Mouse (Mus musculus) stomach, postnatal 0 days (tissue): ENCODE data around the gene Mmp17. TPM values are rescaled to one million over a fixed set of nuclear protein-coding genes. Genes with fewer than 3 reads are reported as not detected.
"Not testable (repeated sequence)": the region's sequence is repeated elsewhere in the genome, so short reads cannot be mapped to it uniquely, and the experiment has no call there.

ENCODE experiments used
- ATAC-seq: fragments of 200-750 bp; cut with Nextera tagmentation; 2 replicates; pipeline ENCODE4 v1.8.0; 2017; ENCODE audit not compliant: low FRiP score, low TSS enrichment
- DNase-seq: peaks from one replicate; pipeline ENCODE4 v3.0.0-alpha.2; 2016; ENCODE audit warnings: low spot score
- H3K27ac ChIP-seq: fragments of 300-500 bp; sonication (generic); replicated peaks from 2 replicates; pipeline ENCODE4 v1.5.1; 2014; ENCODE audit warnings: mild to moderate bottlenecking, control low read depth
- H3K27me3 ChIP-seq: fragments of 300-500 bp; sonication (generic); 2 replicates; pipeline ENCODE4 v1.6.1; 2014; ENCODE audit warnings: low read length; ENCODE audit not compliant: control insufficient read depth, insufficient read depth
- H3K36me3 ChIP-seq: fragments of 300-500 bp; sonication (generic); 2 replicates; pipeline ENCODE4 v1.6.1; 2014; ENCODE audit warnings: low read length, mixed read lengths; ENCODE audit not compliant: control insufficient read depth, insufficient read depth
- H3K4me1 ChIP-seq: fragments of 300-500 bp; sonication (generic); replicated peaks from 2 replicates; pipeline ENCODE4 v1.6.1; 2014; ENCODE audit warnings: antibody characterized with exemption; ENCODE audit not compliant: control insufficient read depth, insufficient read depth
- H3K4me2 ChIP-seq: fragments of 300-500 bp; sonication (generic); replicated peaks from 2 replicates; pipeline ENCODE4 v1.6.1; 2014; ENCODE audit warnings: low read depth, mild to moderate bottlenecking, control low read depth, moderate library complexity
- H3K4me3 ChIP-seq: fragments of 300-500 bp; sonication (generic); 2 replicates; pipeline ENCODE4 v1.5.1; 2014; ENCODE audit warnings: low read depth, low read length, control low read depth
- H3K9ac ChIP-seq: fragments of 300-500 bp; sonication (generic); 2 replicates; pipeline ENCODE4 v1.6.1; 2014; ENCODE audit warnings: mild to moderate bottlenecking, low read length, control low read depth, mixed read lengths
- H3K9me3 ChIP-seq: fragments of 300-500 bp; sonication (generic); 2 replicates; pipeline ENCODE4 v1.6.1; 2016; ENCODE audit warnings: low read length; ENCODE audit not compliant: control insufficient read depth
- CTCF ChIP-seq: IDR thresholded peaks from 2 replicates; pipeline ENCODE4 v1.5.1; 2016; ENCODE audit warnings: antibody characterized with exemption, low read depth, mild to moderate bottlenecking, moderate library complexity
- EP300 ChIP-seq: optimal IDR thresholded peaks from 2 replicates; pipeline ENCODE3; 2016; ENCODE audit warnings: antibody characterized with exemption
- WGBS: fragments of 180-500 bp; shearing (Covaris S2); extraction: QIAGEN DNeasy Blood & Tissue Kit; methylation state at CpG from one replicate; pipeline ENCODE4 v1.1.7; 2014; 5-methylcytosine and 5-hydroxymethylcytosine counted together
- polyA plus RNA-seq: library from polyadenylated mRNA; unstranded; fragments of >200 nt; fragmentation: Nextera tagmentation; extraction: Ambion mirVana; gene quantifications from 2 replicates; pipeline ENCODE4 v1.2.1, GENCODE M21; 2015

Gene Mmp17
- polyA plus RNA-seq, 1 experiment from 2014 or later: 2.6 TPM

GRCm38 (mm10) chr5:129590915-129591314, 6.9 kb downstream of the Mmp17 start:
- no peak overlapping the region for H3K4me3 ChIP-seq
- H3K9me3 ChIP-seq: no peaks in the 10 kb centered on the region
- DNase-seq (no peak), ATAC-seq (0 out of 2 replicates have a peak, but pooled peaks have one; percentile 14)
- TF ChIP-seq CTCF (no peak), EP300 (no peak)
- WGBS: 15% methylated on average over 11 of the region's 11 CpGs
- H3K36me3 ChIP-seq: no peaks in the 10 kb centered on the region
- no peaks in the 10 kb centered on the region for H3K27me3 ChIP-seq
- no peak overlapping the region for H3K27ac ChIP-seq
- H3K4me2 ChIP-seq: no peak overlapping the region
- H3K4me1 ChIP-seq: no peaks in the 10 kb centered on the region
- no peak overlapping the region for H3K9ac ChIP-seq

- 31% methylated on average over 19 of the region's 19 CpGs for WGBS
- Histone ChIP-seq H3K4me2 (no peak overlapping the region), H3K27me3 (no peaks in the 10 kb centered on the region), H3K9ac (no peak overlapping the region; the same call in 1 of the 2 replicates), H3K9me3 (no peaks in the 10 kb centered on the region), H3K4me3 (no peak overlapping the region), H3K4me1 (no peaks in the 10 kb centered on the region), H3K36me3 (no peaks in the 10 kb centered on the region), H3K27ac (no peak overlapping the region)
- ATAC-seq (peak; percentile 43; the same call in 1 of the 2 replicates), DNase-seq (peak; percentile 85)
- TF ChIP-seq EP300 (no peak), CTCF (peak; percentile 99)
Measured at GRCm38 (mm10) chr5:129594116-129595114, 10.4 kb downstream of the Mmp17 start.

GRCm38 (mm10) chr5:129602071-129602487, 18.1 kb downstream of the Mmp17 start:
- no peak overlapping the region for H3K9ac ChIP-seq
- no peaks in the 10 kb centered on the region for H3K9me3 ChIP-seq
- no peak overlapping the region for H3K4me3 ChIP-seq
- DNase-seq: peak; percentile 35
- no peak overlapping the region for H3K4me2 ChIP-seq
- ATAC-seq: 0 out of 2 replicates have a peak, but pooled peaks have one; percentile 16
- no peaks in the 10 kb centered on the region for H3K36me3 ChIP-seq
- TF ChIP-seq EP300 (no peak), CTCF (peak; percentile 56)
- H3K27me3 ChIP-seq: no peaks in the 10 kb centered on the region
- no peaks in the 10 kb centered on the region for H3K4me1 ChIP-seq
- WGBS: 42% methylated on average over 16 of the region's 16 CpGs
- no peak overlapping the region for H3K27ac ChIP-seq

- no peak overlapping the region for H3K27ac ChIP-seq
- no peak overlapping the region for H3K4me3 ChIP-seq
- no peaks in the 10 kb centered on the region for H3K9me3 ChIP-seq
- DNase-seq: no peak
- H3K4me2 ChIP-seq: no peak overlapping the region
- no peaks in the 10 kb centered on the region for H3K36me3 ChIP-seq
- H3K9ac ChIP-seq: no peak overlapping the region
- ATAC-seq: no peak
- H3K4me1 ChIP-seq: no peaks in the 10 kb centered on the region
- H3K27me3 ChIP-seq: no peaks in the 10 kb centered on the region
- WGBS: 70% methylated on average over 8 of the region's 8 CpGs
- TF ChIP-seq EP300 (no peak), CTCF (no peak)
Measured at GRCm38 (mm10) chr5:129607476-129607875, 23.5 kb downstream of the Mmp17 start.

- H3K9ac ChIP-seq: no peak overlapping the region
- H3K36me3 ChIP-seq: no peaks in the 10 kb centered on the region
- DNase-seq: peak; percentile 75
- H3K9me3 ChIP-seq: no peaks in the 10 kb centered on the region
- H3K4me1 ChIP-seq: no peaks in the 10 kb centered on the region
- no peak overlapping the region for H3K4me2 ChIP-seq
- ATAC-seq: no peak
- no peak overlapping the region for H3K4me3 ChIP-seq
- TF ChIP-seq CTCF: peak; percentile 89
- no peak for TF ChIP-seq EP300
- 0% methylated on average over 1 of the region's 1 CpGs for WGBS
- H3K27ac ChIP-seq: no peak overlapping the region
- H3K27me3 ChIP-seq: no peaks in the 10 kb centered on the region
Measured at GRCm38 (mm10) chr5:129611060-129611459, 27.1 kb downstream of the Mmp17 start.

- DNase-seq, ATAC-seq, H3K4me1 ChIP-seq, H3K27me3 ChIP-seq, H3K27ac ChIP-seq, H3K9ac ChIP-seq, H3K4me2 ChIP-seq, H3K4me3 ChIP-seq, H3K36me3 ChIP-seq, H3K9me3 ChIP-seq: not testable (repeated sequence)
- TF ChIP-seq CTCF: peak; percentile 40
- WGBS: 60% methylated on average over 9 of the region's 9 CpGs
Measured at GRCm38 (mm10) chr5:129620600-129620999, 36.6 kb downstream of the Mmp17 start.
